Mouse (Mus musculus) liver, embryonic 18 days (tissue): Measurements from ENCODE around the gene Ipo5. TPM values are rescaled to one million over a fixed set of nuclear protein-coding genes. Genes with fewer than 3 reads are reported as not detected.

ENCODE experiments used
- polyA plus RNA-seq: library from polyadenylated mRNA; depleted of rRNA; stranded (reverse); fragments of >200 nt; gene quantifications from 2 replicates; pipeline ENCODE4 v1.2.3, GENCODE M21; 2012; rRNA removed

Ipo5 gene
- polyA plus RNA-seq, result 20.9 and 21.3 TPM in 2 replicates

DNA sequence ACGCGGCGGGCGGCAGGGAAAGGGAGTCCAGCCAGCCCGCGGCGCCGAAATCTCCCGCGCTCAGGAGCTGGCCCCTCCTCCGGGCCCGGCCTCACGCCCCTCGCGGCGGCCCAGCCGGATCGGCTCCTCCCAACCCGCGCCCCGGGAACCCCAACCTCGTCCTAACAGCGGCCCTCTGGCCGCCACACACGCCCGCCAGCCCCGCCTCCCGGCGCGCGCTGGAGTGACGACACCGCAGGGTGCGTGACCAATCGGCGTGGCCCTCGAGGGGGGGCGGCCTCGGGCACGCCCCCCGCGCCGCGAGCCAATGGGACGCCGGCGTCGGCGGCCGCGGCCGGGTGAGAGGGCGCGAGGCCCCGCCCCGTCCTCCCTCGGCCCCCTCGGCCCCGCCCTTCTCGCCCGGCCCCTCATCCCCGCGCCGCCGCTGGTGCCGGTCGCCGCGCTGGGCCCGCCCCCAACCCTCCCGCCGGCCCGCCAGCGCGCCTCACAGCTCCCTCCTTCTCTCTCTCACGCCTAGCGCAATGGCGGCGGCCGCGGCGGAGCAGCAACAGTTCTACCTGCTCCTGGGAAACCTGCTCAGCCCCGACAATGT, at the start of gene Ipo5:
Ipo5 (plus strand) TSS at position 492 of the 592 bp plus-strand sequence.

Other genes with a start within 250 kb of the Ipo5 start
- 4.7 and 5.4 TPM in 2 replicates for gene Farp1, start 124.0 kb downstream of the Ipo5 start, polyA plus RNA-seq